Mouse (Mus musculus) heart, adult 2 months (tissue): ENCODE measurements around the gene Hba-a2. TPM values are rescaled to one million over a fixed set of nuclear protein-coding genes. Genes with fewer than 3 reads are reported as not detected.
A peak's percentile ranks its signal among the peaks of the same experiment; 100 is the strongest.

Experiments
- DNase-seq, 2 experiments: peaks; one replicate each; pipeline ENCODE4 v3.0.0; 2021
- H3K27ac ChIP-seq: fragments of 200-600 bp; 2 replicates; pipeline ENCODE4 v1.8.1; 2022
- H3K27me3 ChIP-seq: fragments of 200-500 bp; 2 replicates; pipeline ENCODE4 v1.6.1; 2012; ENCODE audit warnings: mild to moderate bottlenecking, low read length, inconsistent platforms, mixed read lengths; ENCODE audit not compliant: control insufficient read depth, insufficient read depth
- H3K36me3 ChIP-seq: fragments of 200-500 bp; 2 replicates; pipeline ENCODE4 v1.6.1; 2012; ENCODE audit warnings: low read length, inconsistent platforms; ENCODE audit not compliant: control insufficient read depth, insufficient read depth
- H3K4me1 ChIP-seq: fragments of 200-500 bp; 2 replicates; pipeline ENCODE4 v1.6.1; 2011; ENCODE audit warnings: low read length; ENCODE audit not compliant: control insufficient read depth, insufficient read depth
- H3K4me3 ChIP-seq: fragments of 200-600 bp; 2 replicates; pipeline ENCODE4 v1.8.1; 2022
- H3K79me2 ChIP-seq: fragments of 200-500 bp; replicated peaks from 2 replicates; pipeline ENCODE4 v1.6.1; 2012; ENCODE audit warnings: mild to moderate bottlenecking, inconsistent platforms, low read length, moderate library complexity, mixed read lengths; ENCODE audit not compliant: control insufficient read depth, insufficient read depth
- H3K9ac ChIP-seq: fragments of 200-500 bp; 2 replicates; pipeline ENCODE4 v1.6.1; 2012; ENCODE audit warnings: low read depth, mild to moderate bottlenecking, control low read depth, inconsistent platforms, low read length, mixed read lengths
- CTCF ChIP-seq: fragments of 200-600 bp; IDR thresholded peaks from 2 replicates; pipeline ENCODE4 v1.8.1; 2022; ENCODE audit warnings: antibody characterized with exemption, mild to moderate bottlenecking, moderate library complexity
- EP300 ChIP-seq: fragments of 200-500 bp; IDR thresholded peaks from 2 replicates; pipeline ENCODE4 v1.6.1; 2011; ENCODE audit warnings: low read depth, low read length, control low read depth; ENCODE audit not compliant: insufficient read depth
- POLR2A ChIP-seq: fragments of 200-500 bp; IDR thresholded peaks from 2 replicates; pipeline ENCODE4 v1.6.1; 2011; ENCODE audit warnings: mild to moderate bottlenecking, low read depth, low read length, control low read depth; ENCODE audit not compliant: insufficient read depth
- WGBS: fragments of 180-500 bp; shearing (Covaris S2); methylation state at CpG from one replicate; pipeline ENCODE4 v1.1.7; 2018; 5-methylcytosine and 5-hydroxymethylcytosine counted together
- intact Hi-C: fragments of 180-260 bp; cut with DNase I; formaldehyde crosslinking; loops from one replicate; pipeline ENCODE4 v1.15.1; 2025
- polyA plus RNA-seq: library from polyadenylated mRNA; depleted of rRNA; stranded (reverse); fragments of >200 nt; gene quantifications from 2 replicates; pipeline ENCODE4 v1.2.3, GENCODE M21; 2012
- total RNA-seq, 2 experiments: library from RNA; stranded (reverse); gene quantifications; 2 replicates each; pipeline ENCODE4 v1.2.3; 2021

Hba-a2 gene
- total and polyA plus RNA-seq, 3 experiments: 4,976 to 81,467 (median 34,253) TPM

GRCm38 (mm10) chr11:32256566-32256965, 39.7 kb upstream of the Hba-a2 start:
- Histone ChIP-seq H3K36me3 (no peaks in the 10 kb centered on the region), H3K27ac (no peak overlapping the region), H3K4me1 (no peaks in the 10 kb centered on the region), H3K27me3 (no peaks in the 10 kb centered on the region), H3K4me3 (no peak overlapping the region), H3K9ac (no peak overlapping the region), H3K79me2 (no peaks in the 10 kb centered on the region; the same call in 1 of the 2 replicates)
- DNase-seq: no peak
- intact Hi-C loops: no loop called here
- WGBS: 89% methylated on average over 3 of the region's 3 CpGs
- TF ChIP-seq EP300 (no peak), CTCF (no peak), POLR2A (no peak)

- peaks cover 7% of the 10 kb centered on the region for H3K79me2 ChIP-seq
- DNase-seq: no peak
- H3K4me3 ChIP-seq: no peak overlapping the region
- H3K4me1 ChIP-seq: peaks cover 1% of the 10 kb centered on the region; the same call in 1 of the 2 replicates
- no peak for TF ChIP-seq POLR2A
- no peak for TF ChIP-seq CTCF
- no peak overlapping the region for H3K9ac ChIP-seq
- H3K27ac ChIP-seq: no peak overlapping the region
- 79% methylated on average over 10 of the region's 10 CpGs for WGBS
- peaks cover 3% of the 10 kb centered on the region; the same call in 1 of the 2 replicates for H3K36me3 ChIP-seq
- no peaks in the 10 kb centered on the region for H3K27me3 ChIP-seq
- intact Hi-C loops: no loop called here
Measured at GRCm38 (mm10) chr11:32262674-32263415, 33.4 kb upstream of the Hba-a2 start.

GRCm38 (mm10) chr11:32265117-32265738, 31.1 kb upstream of the Hba-a2 start:
- intact Hi-C loops: loop anchor here (5.0 kb wide), 1 partner anchor 43 kb away; the partner anchor contains the start of gene Rhbdf1
- DNase-seq: no peak
- WGBS: 82% methylated on average over 3 of the region's 3 CpGs
- H3K27me3 ChIP-seq: no peaks in the 10 kb centered on the region
- H3K79me2 ChIP-seq: peaks cover 7% of the 10 kb centered on the region
- no peak overlapping the region for H3K4me3 ChIP-seq
- H3K4me1 ChIP-seq: peaks cover 3% of the 10 kb centered on the region
- no peak overlapping the region for H3K9ac ChIP-seq
- H3K36me3 ChIP-seq: peaks cover 3% of the 10 kb centered on the region; the same call in 1 of the 2 replicates
- TF ChIP-seq POLR2A (no peak), CTCF (no peak), EP300 (no peak)
- H3K27ac ChIP-seq: no peak overlapping the region

GRCm38 (mm10) chr11:32266194-32266593, 30.1 kb upstream of the Hba-a2 start:
- peaks cover 3% of the 10 kb centered on the region for H3K4me1 ChIP-seq
- H3K27ac ChIP-seq: no peak overlapping the region
- peaks cover 7% of the 10 kb centered on the region for H3K79me2 ChIP-seq
- no peaks in the 10 kb centered on the region for H3K27me3 ChIP-seq
- H3K4me3 ChIP-seq: no peak overlapping the region
- no peak overlapping the region for H3K9ac ChIP-seq
- WGBS: 93% methylated on average over 6 of the region's 6 CpGs
- DNase-seq: no peak
- no peak for TF ChIP-seq CTCF
- TF ChIP-seq EP300: no peak
- TF ChIP-seq POLR2A: no peak
- H3K36me3 ChIP-seq: peaks cover 3% of the 10 kb centered on the region; the same call in 1 of the 2 replicates
- intact Hi-C loops: loop anchor here (5.0 kb wide), 1 partner anchor 44 kb away; the partner anchor contains the start of gene Rhbdf1

GRCm38 (mm10) chr11:32266776-32267175, 29.5 kb upstream of the Hba-a2 start:
- Histone ChIP-seq H3K27ac (peak overlapping the region; percentile 93), H3K27me3 (no peaks in the 10 kb centered on the region), H3K4me1 (peaks cover 3% of the 10 kb centered on the region), H3K9ac (peak overlapping the region; percentile 95), H3K79me2 (peaks cover 7% of the 10 kb centered on the region), H3K36me3 (peaks cover 3% of the 10 kb centered on the region; the same call in 1 of the 2 replicates), H3K4me3 (peak overlapping the region; percentile 81)
- intact Hi-C loops: loop anchor here (5.0 kb wide), 1 partner anchor 44 kb away; the partner anchor contains the start of gene Rhbdf1
- TF ChIP-seq CTCF (no peak), EP300 (no peak), POLR2A (no peak)
- DNase-seq: no peak
- WGBS: 23% methylated on average over 6 of the region's 6 CpGs
